Comparison of ENCODE assay signal across 12 mouse cellular contexts in genomic region chr3:148115576-148115975, GRCm38 (mm10).
"Had no signal": no experiment of that assay in that cellular context is flagged by ENCODE, and none has a peak within 500 bp of the region (broad histone marks: within the 10 kb centered on the region; RNA-seq: fewer than 3 reads in every experiment).

No protein-coding gene starts in this region.

- DNase-seq: left cerebral cortex, postnatal 4 days; liver; liver, embryonic 13.5 days; liver, postnatal 0 days; lung, adult 18-20 months; lung, adult 2 months; lung, embryonic 14.5 days; lung, postnatal 10 days; lung, postnatal 14 days; lung, postnatal 36 days; lung, postnatal 4 days; midbrain, embryonic 14.5 days had no signal
